Mouse (Mus musculus) inflammation-experienced regulatory T-cells, adult 6 months (primary cell): Measurements from ENCODE around the gene Sdha. TPM values are rescaled to one million over a fixed set of nuclear protein-coding genes. Genes with fewer than 3 reads are reported as not detected.

ENCODE experiments used
- ATAC-seq: one replicate; pipeline ENCODE4 v1.8.0; 2017
- polyA plus RNA-seq, 3 experiments: library from polyadenylated mRNA; unstranded; fragments of 100-300 nt; shearing (Covaris generic); gene quantifications; one replicate each; pipeline ENCODE4 v1.2.1; 2017

The Sdha gene
- 100 to 1,000 TPM; 264 to 339 (median 292) TPM for polyA plus RNA-seq

DNA sequence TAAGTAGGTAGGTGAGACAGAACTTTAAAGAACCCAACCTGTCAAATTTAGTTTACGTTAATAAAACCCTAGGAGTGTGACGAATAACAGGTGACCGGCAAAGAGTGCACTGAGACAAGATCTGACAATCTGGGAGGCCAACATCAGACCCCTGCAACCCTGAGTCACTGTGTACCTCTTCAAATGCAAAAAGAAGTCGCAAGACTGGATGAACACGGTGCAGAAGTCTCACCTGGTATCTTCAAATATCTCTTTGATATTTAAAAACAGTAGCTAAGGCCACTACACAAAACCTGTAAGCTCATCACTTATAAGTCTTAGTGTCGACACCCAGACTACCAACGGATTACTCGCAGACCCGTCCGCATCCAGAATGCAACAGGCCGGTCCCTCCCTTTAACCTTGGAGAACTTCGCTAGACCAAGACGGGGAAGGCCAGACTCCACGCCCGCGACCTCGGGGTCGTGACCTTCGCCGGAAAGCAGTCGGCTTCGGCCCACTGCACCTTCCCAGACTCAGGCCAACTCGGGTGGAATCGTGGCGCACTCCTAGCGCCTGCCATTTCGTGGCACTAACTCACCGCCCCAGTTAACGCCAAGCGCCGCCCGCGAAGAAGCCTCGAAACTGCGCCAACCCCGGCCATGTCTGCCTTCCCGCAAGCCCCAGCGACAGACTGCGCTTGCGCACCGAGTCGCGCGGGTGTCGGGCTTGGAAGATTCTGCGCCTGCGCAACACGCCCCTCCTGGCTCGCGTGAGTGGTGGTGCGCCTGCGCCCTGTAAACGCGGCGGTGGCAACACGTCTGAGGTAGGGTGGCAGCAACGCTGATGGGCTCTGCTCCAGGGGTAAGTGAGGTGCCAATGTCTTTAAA, at the start of gene Sdha, which contains the start of gene Ccdc127:
Gene Sdha (minus strand): TSS at position 715 of the 869 bp plus-strand sequence.
Gene Ccdc127 (plus strand): TSS at position 744 of the 869 bp plus-strand sequence.
- peak; percentile 92 for ATAC-seq

DNA sequence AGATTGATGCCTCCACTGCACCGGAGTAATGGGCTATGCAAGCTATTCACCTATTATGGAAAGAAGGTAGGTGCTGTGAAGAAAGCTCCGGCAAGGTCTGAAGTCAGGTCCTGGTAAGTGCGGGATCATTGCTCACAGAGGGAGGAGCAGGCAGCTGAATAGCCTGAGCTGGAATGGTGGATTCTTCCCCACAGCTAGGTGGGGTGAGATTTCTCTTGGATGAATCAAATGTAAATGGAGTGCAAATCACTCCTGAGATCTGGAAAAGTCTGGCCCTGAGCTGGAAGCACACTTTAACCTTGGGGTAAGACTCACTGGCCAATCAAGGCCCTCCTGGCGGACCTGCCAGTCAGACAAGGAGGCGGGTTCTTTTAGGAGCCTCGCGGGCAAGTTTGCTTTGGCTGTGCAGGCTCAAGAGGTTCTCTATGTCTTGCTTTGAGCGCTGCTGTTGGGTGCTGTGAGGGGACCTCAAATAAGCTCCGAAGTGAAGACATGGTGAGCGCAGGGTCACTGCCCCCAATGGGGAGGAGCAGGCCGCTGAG, 49.3 kb upstream of the Sdha start, which contains the start of gene Ftl1-ps1:
Gene Ftl1-ps1 (plus strand): TSS at position 397 of the 542 bp plus-strand sequence.
- ATAC-seq = no peak

DNA sequence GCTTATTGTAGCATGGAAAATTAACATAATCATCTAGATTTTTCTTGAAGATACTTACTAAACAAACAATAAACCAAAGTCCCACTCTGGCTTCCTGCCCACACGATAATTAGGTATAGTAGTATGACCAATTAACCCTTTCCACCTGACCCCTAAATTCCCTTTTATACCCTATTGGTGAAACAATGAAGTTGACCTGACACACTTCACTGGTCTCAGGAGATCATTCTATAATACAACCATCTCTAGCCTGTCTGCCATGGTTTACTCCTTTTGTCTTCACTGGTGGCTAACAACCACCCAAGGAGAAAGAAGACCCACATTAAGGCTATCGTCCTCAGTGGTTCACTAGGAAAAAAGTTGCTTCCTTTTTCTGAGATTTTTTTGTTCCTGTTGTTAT, 41.1 kb upstream of the Sdha start:
- no peak for ATAC-seq

DNA sequence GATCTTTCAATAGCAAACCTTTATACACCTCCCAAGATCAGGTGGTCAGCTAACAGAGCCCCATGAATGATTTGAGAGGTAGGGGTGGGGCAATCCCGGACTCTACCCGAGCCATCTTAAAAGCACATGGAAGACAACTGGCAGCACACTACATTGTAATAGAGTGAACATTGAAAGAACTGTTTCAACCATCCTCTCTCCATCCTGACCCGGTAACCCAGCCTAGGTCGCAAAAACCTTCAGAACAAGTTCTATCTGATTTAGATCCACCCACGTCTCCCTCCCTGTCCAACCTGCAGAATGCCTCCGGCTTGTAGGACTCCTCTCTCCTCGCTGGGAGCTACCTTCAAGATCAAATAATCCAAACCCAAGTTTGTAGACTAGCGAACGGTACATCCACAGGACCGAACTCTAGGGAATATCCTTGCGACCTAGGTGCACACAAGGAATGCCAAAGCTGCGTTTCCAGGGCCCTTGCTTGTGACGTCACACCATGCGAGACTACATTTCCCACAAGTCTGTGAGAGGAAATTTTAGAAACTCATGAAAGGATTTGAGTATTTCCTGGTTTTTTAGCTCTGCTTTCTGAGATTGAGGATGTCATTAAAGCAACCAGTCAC, 40.4 kb upstream of the Sdha start, which contains the start of gene Zfp72:
Gene Zfp72 (minus strand): TSS at position 466 of the 620 bp plus-strand sequence.
- peak; percentile 96 for ATAC-seq

DNA sequence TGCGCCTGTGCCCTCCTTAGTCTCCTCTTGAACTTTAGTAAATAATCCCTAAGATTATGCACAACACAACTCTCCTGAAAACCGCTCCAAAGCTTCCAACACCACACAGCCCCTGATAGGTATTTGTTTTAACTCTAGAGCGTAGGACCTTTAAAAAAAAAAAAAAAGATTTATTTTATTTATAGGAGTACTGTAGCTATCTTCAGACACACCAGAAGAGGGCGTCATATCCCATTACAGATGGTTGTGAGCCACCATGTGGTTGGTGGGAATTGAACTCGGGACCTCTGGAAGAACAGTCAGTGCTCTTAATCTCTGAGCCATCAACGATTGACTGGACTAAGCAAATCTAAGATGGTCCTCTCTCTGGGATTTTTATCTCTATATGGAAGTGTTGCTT, 39.6 kb upstream of the Sdha start:
- ATAC-seq = no peak

DNA sequence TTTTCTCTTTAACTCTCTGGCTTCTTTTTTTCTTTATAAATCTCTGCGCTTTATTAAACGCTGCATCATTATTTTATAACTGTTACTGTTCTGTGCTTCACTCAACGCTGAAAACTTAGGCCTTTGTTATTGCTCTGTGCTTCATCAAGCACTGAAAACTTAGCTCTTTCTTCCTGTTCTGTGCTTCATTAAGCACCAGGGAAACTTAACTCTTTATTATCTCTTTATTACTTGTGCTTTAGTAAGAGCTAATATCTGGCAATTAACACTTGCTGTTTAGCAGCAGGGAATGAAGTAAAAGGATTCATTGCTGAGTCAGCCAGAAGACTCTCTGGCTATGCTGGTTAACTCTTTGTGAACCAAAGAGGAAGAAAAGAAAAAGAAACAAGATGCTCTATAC, 32.2 kb upstream of the Sdha start:
- no peak for ATAC-seq

DNA sequence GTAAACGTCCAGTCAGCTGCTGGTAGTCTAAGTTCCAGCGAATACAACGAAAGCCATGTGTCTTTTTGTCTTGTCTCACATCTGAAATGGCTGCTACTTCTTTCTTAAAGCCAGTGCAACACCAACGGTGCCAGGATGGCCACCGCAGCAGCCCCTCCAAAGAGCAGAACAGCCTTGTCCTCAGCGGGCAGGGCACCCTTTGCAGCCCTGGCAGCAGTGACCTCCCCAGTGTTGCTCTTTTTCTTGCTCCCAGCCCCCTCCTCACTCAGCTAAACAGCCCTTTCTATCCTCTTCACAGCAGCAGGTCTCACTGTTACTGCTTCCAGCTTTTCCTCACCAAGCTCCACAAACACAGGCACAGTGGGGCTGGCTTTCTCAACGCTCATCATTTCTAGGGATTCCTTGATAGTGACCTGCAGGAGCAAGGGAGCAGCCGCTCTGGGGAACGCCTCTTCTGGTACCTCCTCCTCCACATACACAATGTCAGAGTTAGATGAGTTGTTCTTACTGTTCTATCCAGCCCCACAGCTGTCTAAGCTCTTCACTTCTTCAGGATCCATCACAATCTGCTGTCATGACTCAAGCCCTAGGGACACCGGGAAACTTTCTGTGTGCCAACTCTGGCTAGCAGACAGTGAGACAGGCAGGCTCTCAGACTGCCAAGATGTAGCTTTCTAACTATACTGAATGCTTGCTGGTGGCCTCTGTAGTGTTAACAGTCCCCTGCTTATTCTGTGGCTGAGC, 31.6 kb upstream of the Sdha start:
- ATAC-seq = no peak

DNA sequence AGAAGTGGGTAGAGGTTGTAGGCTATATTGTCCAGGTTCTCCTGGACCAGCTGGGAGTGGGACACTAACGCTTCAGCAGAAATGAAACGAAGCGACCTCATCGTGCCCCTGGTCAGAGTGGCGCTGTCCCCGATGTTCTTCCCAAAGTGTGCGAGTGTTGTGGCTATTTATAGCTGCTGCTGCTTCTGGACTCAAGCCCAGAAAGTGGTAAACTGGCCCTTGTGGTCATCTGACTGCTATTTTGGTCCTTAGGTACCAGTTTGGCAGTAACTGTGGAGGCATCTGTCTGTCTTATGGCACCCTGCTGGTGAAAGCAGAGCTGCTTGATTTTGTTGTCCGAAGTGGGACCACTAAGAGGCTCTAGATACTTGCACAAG, 13.8 kb upstream of the Sdha start, which contains the start of gene Lrrc14b:
Gene Lrrc14b (minus strand): TSS at position 147 of the 377 bp plus-strand sequence.
- ATAC-seq = no peak

DNA sequence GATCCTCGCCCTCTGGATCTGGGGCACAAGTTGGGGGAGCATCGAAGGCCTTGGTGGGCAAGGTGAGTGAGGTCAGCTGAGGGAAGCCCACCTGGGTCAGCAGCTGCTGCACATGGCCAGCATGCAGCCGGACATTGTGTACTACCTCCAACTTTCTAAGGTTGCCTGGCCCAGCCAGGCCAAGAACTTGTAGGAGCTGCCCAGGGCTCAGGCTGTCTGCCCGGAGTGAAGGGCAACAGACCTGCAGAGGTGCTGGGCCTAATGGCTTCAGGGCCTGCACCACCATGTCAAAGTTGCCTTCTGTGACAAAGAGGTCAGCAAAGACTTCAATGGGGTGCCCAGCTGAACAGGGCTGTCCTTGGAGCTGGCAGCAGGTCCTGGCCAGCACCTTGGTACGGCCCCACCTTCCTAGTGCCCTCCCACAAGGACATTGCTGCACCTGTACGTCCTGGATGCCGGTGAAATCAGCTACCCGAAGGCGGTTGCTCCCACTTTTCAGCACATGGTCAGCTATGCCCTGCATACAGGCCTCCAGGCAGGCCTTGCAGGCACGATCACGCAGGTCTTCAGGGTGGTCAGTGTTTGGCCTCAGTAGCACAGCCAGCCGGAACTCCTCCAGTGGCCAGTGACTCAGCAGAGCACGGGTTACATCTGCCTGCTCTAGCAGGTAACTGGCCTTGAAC, 13.2 kb upstream of the Sdha start:
- ATAC-seq = no peak

DNA sequence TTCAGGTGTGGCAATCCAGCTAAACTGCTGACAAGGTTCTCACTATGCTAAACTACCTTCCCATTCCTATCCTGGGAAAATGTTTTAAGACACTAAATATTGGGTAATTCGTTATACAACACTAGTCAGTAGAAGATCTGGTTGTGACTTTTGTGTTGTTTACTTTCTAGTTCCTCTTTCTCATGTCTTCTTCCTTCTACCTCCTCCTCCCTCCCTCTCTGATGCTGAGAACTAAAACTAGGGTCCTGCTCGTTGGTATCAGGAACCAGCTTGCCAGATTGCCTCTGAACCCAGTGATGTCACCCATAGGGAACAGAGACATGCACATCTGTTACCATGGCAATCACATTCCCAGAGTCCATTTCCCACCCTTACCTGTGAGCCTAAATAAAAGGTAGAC, 12.1 kb upstream of the Sdha start:
- no peak for ATAC-seq

DNA sequence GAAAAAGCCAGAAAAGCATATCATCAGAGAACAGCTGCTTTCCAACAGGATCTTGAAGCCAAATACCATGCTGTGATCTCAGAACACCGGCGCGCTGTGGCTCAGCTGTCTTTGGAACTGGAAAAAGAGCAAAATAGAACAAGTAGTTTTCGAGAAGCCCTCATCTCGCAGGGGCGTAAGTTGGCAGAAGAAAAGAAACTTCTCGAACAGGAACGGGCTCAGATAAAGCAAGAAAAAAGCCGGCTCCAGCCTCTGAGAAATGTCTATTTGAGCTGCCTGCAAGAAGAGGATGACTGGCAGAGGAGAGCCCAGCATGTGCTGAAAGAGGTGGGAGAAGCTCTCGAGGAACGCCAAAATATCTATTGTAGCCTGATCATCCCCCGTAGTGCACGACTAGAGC, 6.4 kb upstream of the Sdha start:
- no peak for ATAC-seq

DNA sequence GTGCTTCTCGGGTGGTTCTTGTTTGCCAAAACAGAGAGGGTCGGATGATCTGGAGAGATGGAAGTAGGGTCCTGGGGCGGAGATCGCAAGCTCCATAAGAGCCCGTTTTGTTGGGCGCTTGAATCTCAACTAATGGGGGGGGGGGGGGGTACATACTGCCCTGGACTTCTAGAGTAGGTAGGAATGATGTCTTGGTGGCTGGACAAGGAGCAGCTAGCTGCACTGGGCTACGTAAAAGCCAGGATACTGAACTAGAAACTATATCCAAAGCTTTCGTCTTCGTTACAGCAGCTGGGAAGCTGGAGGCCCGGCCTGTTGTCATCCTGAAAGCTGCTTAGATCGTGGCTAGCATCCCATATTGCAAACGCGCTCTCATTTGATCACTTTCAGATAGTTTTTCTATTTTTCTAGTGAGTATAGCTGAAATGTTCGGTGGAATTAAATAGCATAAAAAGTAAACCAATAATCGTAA, 391 bp upstream of the Sdha start:
- peak; percentile 55 for ATAC-seq

DNA sequence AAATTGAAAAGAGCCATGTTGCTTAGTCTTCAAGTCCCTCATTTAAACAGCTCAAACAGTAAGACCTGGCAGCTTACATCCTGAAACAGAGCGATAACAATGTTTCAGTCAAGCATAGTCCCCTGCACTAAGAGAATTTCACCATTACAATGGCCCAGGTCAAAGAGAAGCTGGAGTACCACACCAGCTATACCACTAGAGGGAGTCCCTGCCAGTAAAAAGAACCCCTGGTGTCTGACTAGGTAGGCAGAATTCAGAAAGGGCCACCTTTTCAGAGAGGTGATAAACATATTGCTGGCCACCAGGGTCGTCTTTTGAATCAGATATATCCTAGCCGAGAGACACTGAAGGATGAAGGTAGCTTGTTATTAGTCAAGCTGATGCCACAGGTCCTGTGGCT, 9.0 kb downstream of the Sdha start:
- ATAC-seq = peak; percentile 97

DNA sequence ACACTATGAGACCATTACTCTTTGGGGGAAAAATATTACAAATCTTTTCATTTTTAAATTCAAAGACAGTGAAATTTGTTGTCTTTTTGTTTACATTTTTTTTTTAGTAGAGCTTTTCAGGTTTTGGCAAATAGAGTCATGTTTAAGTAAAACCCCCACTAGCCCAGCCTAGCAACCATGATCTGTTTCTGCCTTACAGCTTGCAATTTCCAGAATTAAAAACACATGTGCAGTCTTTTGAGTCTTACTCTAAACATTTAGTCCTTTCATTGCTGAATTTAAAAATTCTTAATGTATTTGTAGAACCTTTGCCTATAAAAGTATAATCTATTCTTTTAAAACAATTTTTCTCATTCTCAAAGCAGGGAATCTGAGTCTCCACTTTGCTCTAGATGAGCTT, 20.8 kb downstream of the Sdha start:
- ATAC-seq = no peak

DNA sequence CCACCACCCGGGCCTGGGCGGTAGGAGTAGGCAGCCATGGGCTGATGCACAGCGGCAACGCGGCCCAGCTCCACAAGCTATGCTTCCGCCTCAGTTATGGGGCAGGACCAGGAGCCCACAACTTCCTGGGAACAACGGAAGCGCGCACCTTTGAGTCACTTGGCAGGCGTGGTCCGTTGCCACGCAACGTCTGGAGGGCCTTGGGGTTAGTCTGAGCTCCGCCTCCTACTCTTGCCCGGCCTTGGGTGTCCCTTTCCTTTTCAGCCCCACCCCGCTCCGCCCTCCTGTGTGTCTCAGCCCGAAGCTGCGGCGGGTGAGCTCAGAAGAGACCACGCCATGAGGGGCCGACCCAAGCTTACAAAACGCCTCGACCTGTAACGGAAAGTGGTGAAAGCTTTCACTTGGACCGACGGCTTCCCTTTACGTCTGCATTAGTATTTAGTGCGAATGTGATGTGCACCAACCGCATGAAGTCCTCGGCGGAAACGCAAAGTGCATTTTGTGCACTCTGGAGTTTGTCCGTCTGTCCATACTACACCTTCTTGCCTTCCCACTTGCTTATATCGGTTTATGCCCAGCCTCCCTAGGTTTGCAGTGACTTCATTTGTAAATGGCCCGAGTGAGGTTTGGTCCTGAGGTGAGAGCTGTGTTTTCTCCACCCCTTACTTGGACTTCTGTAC, 32.8 kb downstream of the Sdha start, which contains the start of gene Pdcd6:
Gene Pdcd6 (minus strand): TSS at position 411 of the 680 bp plus-strand sequence.
- peak; percentile 99 for ATAC-seq

DNA sequence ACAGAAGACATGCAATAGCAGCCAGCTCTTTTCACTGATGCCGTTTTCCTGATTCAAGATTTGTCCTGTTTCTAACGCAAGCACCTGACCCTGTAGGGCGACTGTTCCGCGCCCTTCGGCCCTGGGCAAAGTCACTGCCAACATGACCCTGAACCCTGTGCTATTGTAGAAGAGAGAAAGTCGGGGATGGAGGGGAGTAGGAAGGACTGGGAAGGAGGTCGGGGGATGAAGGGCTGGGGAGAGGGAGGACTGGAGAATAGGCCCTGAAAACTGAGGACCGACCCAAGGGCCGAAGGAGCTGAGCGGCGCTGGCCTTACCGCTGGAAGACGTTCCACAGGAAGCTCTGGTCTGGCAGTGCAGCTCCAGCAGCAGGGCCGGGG, 33.3 kb downstream of the Sdha start:
- ATAC-seq = no peak

DNA sequence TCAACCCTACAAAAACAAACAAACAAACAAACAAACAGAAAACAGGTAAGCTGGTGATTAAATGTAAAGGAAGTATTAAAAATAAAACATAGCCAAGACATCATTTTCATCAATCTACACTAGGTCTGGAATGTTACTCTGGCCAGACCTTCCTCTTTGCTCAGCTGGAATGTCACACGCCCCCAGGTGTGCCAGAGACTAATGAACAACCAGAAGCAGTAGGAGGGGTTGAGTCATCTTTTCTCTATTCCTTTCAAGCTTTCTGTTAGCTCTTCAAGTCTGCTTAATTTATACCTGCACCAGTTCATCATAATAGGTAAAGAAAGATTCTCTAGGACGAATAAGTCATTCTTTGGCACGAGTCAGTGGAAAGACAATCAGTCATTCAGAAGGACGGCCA, 33.7 kb downstream of the Sdha start:
- no peak for ATAC-seq

DNA sequence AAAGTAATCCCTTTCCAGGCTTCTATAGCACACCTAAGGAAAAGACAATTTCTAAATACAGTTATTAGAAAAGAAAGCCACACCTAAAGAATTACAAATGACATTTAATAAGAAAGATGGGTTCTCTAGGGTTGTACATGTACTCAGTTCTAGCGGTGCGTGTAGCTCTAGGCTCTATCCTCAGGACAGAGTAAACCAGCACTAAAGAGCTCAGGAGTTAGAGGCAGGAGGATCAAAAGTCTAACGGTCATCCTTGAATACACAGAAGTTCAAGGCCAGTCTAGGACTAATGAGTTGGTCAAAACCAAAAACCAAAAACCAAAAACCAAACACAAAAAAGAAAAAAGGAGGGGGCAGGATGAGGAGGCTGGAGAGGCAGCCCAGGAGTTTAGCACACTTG, 35.5 kb downstream of the Sdha start:
- no peak for ATAC-seq

DNA sequence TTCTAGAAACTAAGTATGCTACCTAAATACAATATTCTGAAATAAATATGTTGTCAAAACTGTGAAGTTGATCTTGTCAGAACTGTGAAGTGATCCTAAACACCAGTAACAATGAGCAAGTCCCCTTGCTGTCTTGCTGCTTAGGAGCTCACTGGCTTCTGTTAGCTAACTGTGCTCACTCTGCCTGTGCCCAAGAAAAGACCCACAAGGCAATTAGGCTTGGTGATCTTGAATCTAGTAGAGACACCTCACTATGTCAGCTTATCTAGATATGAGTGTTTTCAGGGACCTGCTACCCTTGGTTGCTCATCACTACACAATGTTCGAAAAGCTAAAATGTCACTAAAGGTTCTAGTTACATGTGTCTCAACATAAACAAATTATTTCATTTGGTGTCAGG, 44.3 kb downstream of the Sdha start:
- ATAC-seq = no peak

DNA sequence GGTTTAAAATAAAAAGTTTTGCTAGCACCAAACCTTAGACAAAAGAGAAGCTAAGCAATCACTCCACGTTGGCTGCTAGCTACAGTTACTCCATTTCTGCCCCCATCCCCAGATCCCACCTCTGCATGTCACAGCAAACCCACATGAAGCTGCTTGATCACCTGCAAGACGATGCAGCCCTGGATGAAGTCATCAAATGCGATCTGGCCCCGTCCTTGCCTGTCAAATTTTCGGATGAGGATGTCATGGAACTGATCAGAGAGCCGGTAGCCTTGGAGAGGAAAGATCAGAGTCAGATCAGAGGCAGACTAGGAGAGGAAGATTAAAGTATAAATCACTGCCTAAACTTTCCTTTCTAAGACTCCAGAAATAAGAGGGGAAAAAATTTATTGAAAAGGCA, 44.7 kb downstream of the Sdha start:
- ATAC-seq = no peak
